Mouse (Mus musculus) cerebellum, adult 2 months (tissue): Measurements from ENCODE around the gene Olfr1158.

Experiments used
- CTCF ChIP-seq: fragments of 200-500 bp; IDR thresholded peaks from 2 replicates; pipeline ENCODE4 v1.5.1; 2011; ENCODE audit warnings: low read depth, mild to moderate bottlenecking, control low read depth, low read length, moderate library complexity, borderline replicate concordance; ENCODE audit not compliant: insufficient read depth
- POLR2A ChIP-seq: fragments of 200-500 bp; IDR thresholded peaks from 2 replicates; pipeline ENCODE4 v1.6.1; 2011; ENCODE audit warnings: low read length, control low read depth, borderline replicate concordance; ENCODE audit not compliant: insufficient read depth

DNA sequence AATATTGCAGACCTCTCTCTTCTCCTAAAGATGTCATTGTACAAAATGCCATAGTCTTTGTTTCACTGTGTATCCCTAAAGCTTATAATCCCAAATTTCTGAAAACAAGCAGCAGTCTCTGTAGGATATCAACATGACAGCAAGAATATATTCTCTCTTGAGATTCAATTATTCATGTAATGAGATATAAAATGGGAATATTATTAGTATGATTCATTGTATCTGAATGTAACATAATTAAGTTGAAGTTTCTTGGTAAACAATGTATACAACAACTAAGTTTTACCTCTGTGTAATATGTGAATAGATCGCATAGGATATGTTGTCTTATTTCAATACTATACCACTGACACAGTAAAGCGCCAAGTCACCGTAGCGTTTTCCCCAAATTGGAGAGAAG is 21.7 kb upstream of the Olfr1158 start, which contains the start of gene Olfr1157:
- no peak for TF ChIP-seq POLR2A
- TF ChIP-seq CTCF, result no peak
